Mouse (Mus musculus) stomach, embryonic 14.5 days (tissue): Measurements from ENCODE around the gene Xpo6. TPM values are rescaled to one million over a fixed set of nuclear protein-coding genes. Genes with fewer than 3 reads are reported as not detected.

Experiments
- ATAC-seq: fragments of 200-750 bp; cut with Nextera tagmentation; 2 replicates; pipeline ENCODE4 v1.8.0; 2017; ENCODE audit warnings: low read depth, moderate TSS enrichment; ENCODE audit not compliant: insufficient number of reproducible peaks, insufficient read depth, low FRiP score
- H3K27ac ChIP-seq: fragments of 300-500 bp; sonication (generic); 2 replicates; pipeline ENCODE4 v1.5.1; 2014; ENCODE audit warnings: mild to moderate bottlenecking, low read length, moderate library complexity, mixed read lengths
- H3K27me3 ChIP-seq: fragments of 300-500 bp; sonication (generic); 2 replicates; pipeline ENCODE4 v1.6.1; 2014; ENCODE audit warnings: low read length, control low read depth, mixed read lengths; ENCODE audit not compliant: control insufficient read depth, insufficient read depth
- H3K36me3 ChIP-seq: fragments of 300-500 bp; sonication (generic); 2 replicates; pipeline ENCODE4 v1.6.1; 2014; ENCODE audit warnings: mild to moderate bottlenecking, control low read depth, low read length, moderate library complexity, mixed read lengths; ENCODE audit not compliant: control insufficient read depth, insufficient read depth
- H3K4me1 ChIP-seq: fragments of 300-500 bp; sonication (generic); 2 replicates; pipeline ENCODE4 v1.6.1; 2014; ENCODE audit warnings: low read length, control low read depth, mixed read lengths; ENCODE audit not compliant: control insufficient read depth, insufficient read depth
- H3K4me2 ChIP-seq: fragments of 300-500 bp; sonication (generic); replicated peaks from 2 replicates; pipeline ENCODE4 v1.6.1; 2014; ENCODE audit warnings: low read depth, low read length, control low read depth
- H3K4me3 ChIP-seq: fragments of 300-500 bp; sonication (generic); 2 replicates; pipeline ENCODE4 v1.5.1; 2014; ENCODE audit warnings: low read depth, low read length, control low read depth
- H3K9ac ChIP-seq: fragments of 300-500 bp; sonication (generic); replicated peaks from 2 replicates; pipeline ENCODE4 v1.6.1; 2014; ENCODE audit warnings: low read depth, mild to moderate bottlenecking, control low read depth, low read length, moderate library complexity, mixed read lengths
- H3K9me3 ChIP-seq: fragments of 300-500 bp; sonication (generic); 2 replicates; pipeline ENCODE4 v1.6.1; 2016; ENCODE audit warnings: low read depth, low read length, control low read depth; ENCODE audit not compliant: control insufficient read depth
- WGBS: fragments of 180-500 bp; shearing (Covaris S2); extraction: QIAGEN DNeasy Blood & Tissue Kit; methylation state at CpG from one replicate; pipeline ENCODE4 v1.1.7; 2014; 5-methylcytosine and 5-hydroxymethylcytosine counted together
- polyA plus RNA-seq: library from polyadenylated mRNA; unstranded; fragments of >200 nt; fragmentation: Nextera tagmentation; extraction: Ambion mirVana; gene quantifications from 2 replicates; pipeline ENCODE4 v1.2.1, GENCODE M21; 2014

Gene Xpo6
- polyA plus RNA-seq, 1 experiment from 2014 or later: 65.9 TPM

GRCm38 (mm10) chr7:126236083-126236793 lies 35.9 kb upstream of the Xpo6 start:
- Histone ChIP-seq H3K4me3 (no peak overlapping the region), H3K4me2 (no peak overlapping the region), H3K9me3 (no peaks in the 10 kb centered on the region), H3K27me3 (no peaks in the 10 kb centered on the region), H3K9ac (no peak overlapping the region), H3K36me3 (no peaks in the 10 kb centered on the region), H3K27ac (no peak overlapping the region), H3K4me1 (no peaks in the 10 kb centered on the region)
- ATAC-seq: no peak
- WGBS: 48% methylated on average over 11 of the region's 11 CpGs

DNA sequence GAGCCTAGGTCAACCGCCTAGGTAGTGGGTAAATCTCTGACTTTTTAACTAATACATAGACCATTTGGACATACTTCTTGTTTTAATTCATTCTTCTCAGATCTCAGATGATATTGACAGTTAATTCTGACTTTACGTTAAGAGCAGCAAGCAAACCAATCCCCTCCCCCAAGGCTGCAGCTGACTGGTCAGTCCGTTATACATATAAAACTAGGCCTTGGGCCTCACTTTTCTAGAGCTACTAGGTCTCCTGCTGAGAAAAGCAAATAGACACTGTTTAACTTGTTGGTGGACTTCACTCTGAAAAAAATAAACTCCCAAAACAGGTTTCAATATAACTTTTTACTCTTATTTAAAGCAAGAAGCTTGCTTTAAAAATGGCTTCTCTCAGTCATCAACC lies 34.3 kb upstream of the Xpo6 start:
- H3K9me3 ChIP-seq: no peaks in the 10 kb centered on the region
- H3K4me3 ChIP-seq: no peak overlapping the region
- no peaks in the 10 kb centered on the region for H3K36me3 ChIP-seq
- H3K4me1 ChIP-seq: no peaks in the 10 kb centered on the region
- 77% methylated on average over 3 of the region's 3 CpGs for WGBS
- H3K27me3 ChIP-seq: no peaks in the 10 kb centered on the region
- ATAC-seq: no peak
- no peak overlapping the region for H3K9ac ChIP-seq
- no peak overlapping the region for H3K27ac ChIP-seq
- H3K4me2 ChIP-seq: no peak overlapping the region

- no peaks in the 10 kb centered on the region for H3K9me3 ChIP-seq
- no peaks in the 10 kb centered on the region for H3K36me3 ChIP-seq
- H3K4me2 ChIP-seq: no peak overlapping the region
- H3K4me1 ChIP-seq: no peaks in the 10 kb centered on the region
- WGBS: 49% methylated on average over 7 of the region's 8 CpGs
- H3K27me3 ChIP-seq: no peaks in the 10 kb centered on the region
- H3K9ac ChIP-seq: no peak overlapping the region
- H3K4me3 ChIP-seq: no peak overlapping the region
- no peak for ATAC-seq
- no peak overlapping the region for H3K27ac ChIP-seq
These were observed 32.2 kb upstream of the Xpo6 start for GRCm38 (mm10) chr7:126232345-126233071.

- no peaks in the 10 kb centered on the region for H3K36me3 ChIP-seq
- H3K9me3 ChIP-seq: no peaks in the 10 kb centered on the region
- H3K9ac ChIP-seq: no peak overlapping the region
- H3K4me3 ChIP-seq: no peak overlapping the region
- H3K4me1 ChIP-seq: no peaks in the 10 kb centered on the region
- H3K4me2 ChIP-seq: no peak overlapping the region
- WGBS: 52% methylated on average over 8 of the region's 8 CpGs
- no peak overlapping the region for H3K27ac ChIP-seq
- ATAC-seq: no peak
- no peaks in the 10 kb centered on the region for H3K27me3 ChIP-seq
These were observed 30.3 kb upstream of the Xpo6 start for GRCm38 (mm10) chr7:126230357-126231148.

- Histone ChIP-seq H3K4me1 (no peaks in the 10 kb centered on the region), H3K9ac (no peak overlapping the region), H3K9me3 (no peaks in the 10 kb centered on the region), H3K36me3 (no peaks in the 10 kb centered on the region), H3K4me3 (no peak overlapping the region), H3K27ac (no peak overlapping the region), H3K27me3 (no peaks in the 10 kb centered on the region), H3K4me2 (no peak overlapping the region)
- ATAC-seq: no peak
- WGBS: 28% methylated on average over 5 of the region's 5 CpGs
These were observed 25.8 kb upstream of the Xpo6 start for GRCm38 (mm10) chr7:126226136-126226535.

DNA sequence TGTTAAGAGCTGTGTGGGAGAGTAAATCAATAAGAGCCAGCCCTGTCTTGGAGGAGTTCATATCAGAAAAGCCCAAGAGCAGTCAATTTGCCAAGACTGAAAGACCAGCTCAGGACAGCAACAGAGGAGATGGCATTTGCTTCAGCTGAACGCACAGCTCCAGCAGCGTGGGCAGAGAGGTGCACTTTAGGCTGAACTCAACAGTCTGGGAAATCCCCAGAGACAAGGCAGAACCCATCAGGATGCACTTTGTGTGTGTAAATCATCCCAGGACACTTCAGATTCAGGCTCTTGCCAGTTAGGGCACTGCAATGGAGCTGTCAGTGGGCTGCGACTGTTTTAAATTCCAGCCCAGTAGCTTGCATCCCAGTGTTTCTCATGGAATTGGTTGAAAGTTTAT lies 22.5 kb upstream of the Xpo6 start:
- 53% methylated on average over 3 of the region's 3 CpGs for WGBS
- H3K36me3 ChIP-seq: no peaks in the 10 kb centered on the region
- no peak overlapping the region for H3K27ac ChIP-seq
- no peaks in the 10 kb centered on the region for H3K4me1 ChIP-seq
- H3K9ac ChIP-seq: no peak overlapping the region
- no peaks in the 10 kb centered on the region for H3K27me3 ChIP-seq
- no peak overlapping the region for H3K4me3 ChIP-seq
- H3K9me3 ChIP-seq: no peaks in the 10 kb centered on the region
- no peak overlapping the region for H3K4me2 ChIP-seq
- no peak for ATAC-seq

DNA sequence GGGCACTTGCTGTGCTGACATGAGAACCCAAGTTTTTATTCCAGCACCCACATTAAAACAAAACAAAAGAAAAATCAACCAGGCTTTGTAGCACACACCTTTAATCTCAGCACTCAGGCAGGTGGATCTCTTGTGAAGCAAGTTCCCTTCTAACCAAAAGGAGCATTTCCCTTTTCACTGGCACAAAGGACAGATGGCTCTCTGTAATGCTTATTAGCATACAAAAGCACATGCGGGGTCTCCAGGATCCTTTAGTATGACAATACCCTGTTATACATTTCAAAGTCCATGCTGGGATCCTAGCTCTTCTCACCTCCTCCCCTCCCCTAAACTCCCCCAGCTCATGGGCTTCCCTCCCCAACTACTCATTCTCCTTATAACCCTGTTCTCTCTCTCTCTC lies 20.3 kb upstream of the Xpo6 start:
- ATAC-seq: no peak
- WGBS: 24% methylated on average over 1 of the region's 1 CpGs
- no peak overlapping the region for H3K9ac ChIP-seq

GRCm38 (mm10) chr7:126218311-126218710 lies 18.0 kb upstream of the Xpo6 start:
- Histone ChIP-seq H3K36me3 (no peaks in the 10 kb centered on the region), H3K9ac (no peak overlapping the region), H3K4me2 (no peak overlapping the region), H3K4me1 (no peaks in the 10 kb centered on the region), H3K27ac (no peak overlapping the region), H3K27me3 (no peaks in the 10 kb centered on the region), H3K9me3 (no peaks in the 10 kb centered on the region), H3K4me3 (no peak overlapping the region)
- WGBS: 61% methylated on average over 1 of the region's 1 CpGs
- no peak for ATAC-seq

More for the DNA sequence above, 20.3 kb upstream of the Xpo6 start:
- no peaks in the 10 kb centered on the region for H3K9me3 ChIP-seq
- H3K27ac ChIP-seq: no peak overlapping the region
- no peaks in the 10 kb centered on the region for H3K4me1 ChIP-seq
- no peak overlapping the region for H3K4me2 ChIP-seq
- H3K4me3 ChIP-seq: no peak overlapping the region
- H3K27me3 ChIP-seq: no peaks in the 10 kb centered on the region
- no peaks in the 10 kb centered on the region for H3K36me3 ChIP-seq
